Mouse (Mus musculus) kidney, adult 11 months (tissue): ENCODE results near the gene Prkar2b.

Experiments
- DNase-seq: peaks from one replicate; pipeline ENCODE4 v3.0.0; 2022

The Prkar2b gene

GRCm38 (mm10) chr12:31955843-31956242 lies 105.3 kb downstream of the Prkar2b start:
- no peak for DNase-seq

GRCm38 (mm10) chr12:31950659-31951031 lies 110.5 kb downstream of the Prkar2b start:
- DNase-seq, result no peak

GRCm38 (mm10) chr12:31949759-31950658 lies 111.1 kb downstream of the Prkar2b start, which contains the start of gene Hbp1:
TSS of gene Hbp1 (minus strand) at chr12:31950535.
- peak; percentile 100 for DNase-seq

GRCm38 (mm10) chr12:31949193-31949741 lies 111.8 kb downstream of the Prkar2b start:
- peak; percentile 90 for DNase-seq

- no peak for DNase-seq
These were observed 112.7 kb downstream of the Prkar2b start for GRCm38 (mm10) chr12:31948101-31949000.

GRCm38 (mm10) chr12:31947476-31947875 lies 113.6 kb downstream of the Prkar2b start:
- DNase-seq, result no peak

- DNase-seq, result no peak
These were observed 116.7 kb downstream of the Prkar2b start for GRCm38 (mm10) chr12:31944405-31944804.

GRCm38 (mm10) chr12:31943020-31943654 lies 118.0 kb downstream of the Prkar2b start:
- no peak for DNase-seq

- no peak for DNase-seq
These were observed 122.1 kb downstream of the Prkar2b start for GRCm38 (mm10) chr12:31939026-31939425.

GRCm38 (mm10) chr12:31938391-31938997 lies 122.6 kb downstream of the Prkar2b start:
- no peak for DNase-seq

- no peak for DNase-seq
These were observed 123.5 kb downstream of the Prkar2b start for GRCm38 (mm10) chr12:31937613-31938012.

GRCm38 (mm10) chr12:31936657-31937300 lies 124.3 kb downstream of the Prkar2b start:
- DNase-seq, result no peak

- DNase-seq, result no peak
These were observed 129.3 kb downstream of the Prkar2b start for GRCm38 (mm10) chr12:31931818-31932217.

GRCm38 (mm10) chr12:31928498-31928897 lies 132.6 kb downstream of the Prkar2b start:
- DNase-seq, result no peak

GRCm38 (mm10) chr12:31926661-31927061 lies 134.4 kb downstream of the Prkar2b start:
- DNase-seq, result peak; percentile 51

GRCm38 (mm10) chr12:31925343-31925742 lies 135.8 kb downstream of the Prkar2b start:
- DNase-seq, result no peak

- DNase-seq, result no peak
These were observed 137.0 kb downstream of the Prkar2b start for GRCm38 (mm10) chr12:31924135-31924534.

GRCm38 (mm10) chr12:31920464-31921405 lies 140.4 kb downstream of the Prkar2b start:
- DNase-seq, result peak; percentile 21

GRCm38 (mm10) chr12:31917245-31917644 lies 143.9 kb downstream of the Prkar2b start:
- DNase-seq, result no peak

- no peak for DNase-seq
These were observed 144.4 kb downstream of the Prkar2b start for GRCm38 (mm10) chr12:31916691-31917090.
